Mouse (Mus musculus) lung, postnatal 0 days (tissue): ENCODE data around the gene Wdr63.
A peak's percentile ranks its signal among the peaks of the same experiment; 100 is the strongest.

Experiments
- CTCF ChIP-seq: IDR thresholded peaks from 2 replicates; pipeline ENCODE4 v1.5.1; 2016; ENCODE audit warnings: antibody characterized with exemption, mild to moderate bottlenecking
- EP300 ChIP-seq: IDR thresholded peaks from 2 replicates; pipeline ENCODE4 v1.6.1; 2016; ENCODE audit warnings: antibody characterized with exemption, mild to moderate bottlenecking, control low read depth

- TF ChIP-seq CTCF, result peak; percentile 63
- TF ChIP-seq EP300, result no peak
Observed at GRCm38 (mm10) chr3:146072780-146073179, 35.1 kb downstream of the Wdr63 start.
